Mouse (Mus musculus): ENCODE results near the gene Hdgf.
"Not testable (repeated sequence)": the region's sequence is repeated elsewhere in the genome, so short reads cannot be mapped to it uniquely, and the experiment has no call there.

Hdgf gene

GRCm38 (mm10) chr3:87905880-87906485 lies at the start of gene Hdgf:
Gene Hdgf (plus strand): TSS chr3:87906321.
- peak; percentile 91 for DNase-seq

DNA sequence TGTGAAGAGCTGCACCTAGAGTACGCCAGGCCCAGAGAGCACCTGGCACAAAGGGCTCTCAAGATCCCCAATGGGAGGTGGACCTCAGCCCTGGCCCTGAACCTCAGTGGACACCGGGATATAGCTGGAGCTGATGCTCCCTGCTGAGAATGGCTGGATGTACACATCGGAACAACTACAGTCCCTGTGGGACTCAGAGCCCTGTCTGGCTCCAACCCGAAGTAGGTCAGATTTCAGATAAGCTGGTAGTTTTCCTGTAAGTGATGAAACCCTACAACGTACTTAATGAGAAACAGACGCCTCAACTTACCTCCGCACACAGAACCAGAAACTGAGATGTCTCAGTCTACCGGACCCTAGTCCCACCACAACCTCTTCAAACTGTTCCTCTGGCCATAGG lies 48.5 kb upstream of the Hdgf start:
- DNase-seq = no peak

GRCm38 (mm10) chr3:87859813-87860212 lies 46.3 kb upstream of the Hdgf start:
- peak in 1 of 2 experiments; percentile 40 for DNase-seq

DNA sequence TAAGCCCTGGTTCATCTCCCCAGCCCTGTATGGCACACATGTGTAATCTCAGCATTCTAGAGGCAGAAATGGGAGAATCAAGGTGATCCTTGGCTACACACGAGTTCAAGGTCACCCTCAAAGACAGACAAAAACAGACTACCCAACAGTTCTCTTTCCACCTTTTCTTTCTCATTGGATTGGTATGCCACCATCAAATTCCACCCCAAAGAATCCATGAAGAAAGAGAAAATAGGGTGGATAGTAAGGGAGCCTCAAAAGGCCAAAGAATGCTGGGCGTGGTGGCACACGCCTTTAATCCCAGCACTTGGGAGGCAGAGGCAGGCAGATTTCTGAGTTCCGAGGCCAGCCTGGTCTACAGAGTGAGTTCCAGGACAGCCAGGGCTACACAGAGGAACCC lies 42.0 kb upstream of the Hdgf start:
- not testable (repeated sequence) for DNase-seq

GRCm38 (mm10) chr3:87877730-87878129 lies 28.4 kb upstream of the Hdgf start:
- no peak for DNase-seq

GRCm38 (mm10) chr3:87884291-87884690 lies 21.8 kb upstream of the Hdgf start:
- no peak for DNase-seq

DNA sequence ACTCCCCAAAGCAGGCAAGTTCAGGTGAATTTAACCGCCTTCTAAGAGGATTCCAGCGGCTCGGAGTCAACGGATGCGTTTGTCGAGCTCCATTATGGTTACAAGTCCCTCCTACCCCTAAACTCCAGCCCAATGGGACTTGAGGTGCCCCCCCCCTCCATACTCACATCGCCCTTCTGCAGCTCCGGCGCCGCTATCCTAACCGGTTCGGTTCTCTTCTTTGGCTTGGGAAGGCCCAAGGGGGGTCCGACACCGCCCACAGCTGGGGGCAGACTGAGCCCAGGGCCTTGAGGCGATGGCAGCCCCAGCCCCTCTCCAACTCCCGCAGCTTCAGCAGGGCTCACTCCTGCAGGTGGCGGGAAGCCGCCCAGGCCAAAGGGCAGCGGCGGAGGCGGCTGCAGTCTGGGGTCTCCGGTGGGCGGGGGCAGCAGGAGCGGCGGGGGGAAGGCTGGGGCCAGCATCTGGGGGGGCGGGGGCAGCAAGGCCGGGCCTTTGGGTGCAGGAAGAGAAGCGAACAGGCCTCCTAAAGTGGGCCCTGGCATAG lies 21.3 kb upstream of the Hdgf start:
- DNase-seq = peak; percentile 49 to 51

GRCm38 (mm10) chr3:87885281-87886003 lies 20.7 kb upstream of the Hdgf start, which contains the start of gene Prcc:
Gene Prcc (minus strand): TSS chr3:87885608.
- peak; percentile 83 to 95 for DNase-seq

DNA sequence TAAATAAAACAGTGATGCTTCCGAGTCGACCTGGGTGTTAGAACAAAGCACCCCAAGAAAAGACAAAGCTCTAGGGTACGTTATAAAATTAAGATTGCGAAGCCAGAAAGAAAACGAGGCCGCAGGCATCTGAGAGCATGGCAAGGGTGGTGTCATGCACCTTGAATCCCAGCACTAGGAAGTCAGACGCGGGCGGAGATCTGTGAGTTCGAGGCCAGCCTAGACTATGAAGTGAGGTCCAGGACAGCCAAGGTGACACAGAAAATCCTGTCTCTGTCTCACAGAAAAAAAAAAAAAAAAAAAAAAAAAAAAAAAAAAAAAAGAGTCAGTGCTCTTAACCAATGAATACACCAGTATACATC lies 20.1 kb upstream of the Hdgf start:
- peak in 1 of 2 experiments; percentile 32 for DNase-seq

DNA sequence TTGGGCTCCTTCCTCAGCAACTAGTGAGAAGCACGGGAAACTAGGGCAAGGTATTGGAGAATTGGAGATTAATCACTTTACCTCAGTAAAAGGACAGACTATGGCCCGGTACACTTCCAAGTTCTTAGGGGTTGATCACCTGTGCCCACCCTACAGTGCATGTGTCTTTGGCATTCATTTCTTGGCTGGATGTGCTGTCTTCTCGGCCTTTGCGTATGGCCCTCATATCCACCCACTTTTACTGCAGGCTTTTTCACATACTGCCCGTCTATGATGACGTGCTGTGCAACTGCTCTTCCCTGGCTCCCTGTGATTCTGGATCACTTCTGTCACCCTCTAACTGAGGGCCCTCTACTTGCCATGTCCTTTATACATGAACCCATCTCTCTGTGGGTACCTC lies 19.7 kb upstream of the Hdgf start:
- DNase-seq = no peak

DNA sequence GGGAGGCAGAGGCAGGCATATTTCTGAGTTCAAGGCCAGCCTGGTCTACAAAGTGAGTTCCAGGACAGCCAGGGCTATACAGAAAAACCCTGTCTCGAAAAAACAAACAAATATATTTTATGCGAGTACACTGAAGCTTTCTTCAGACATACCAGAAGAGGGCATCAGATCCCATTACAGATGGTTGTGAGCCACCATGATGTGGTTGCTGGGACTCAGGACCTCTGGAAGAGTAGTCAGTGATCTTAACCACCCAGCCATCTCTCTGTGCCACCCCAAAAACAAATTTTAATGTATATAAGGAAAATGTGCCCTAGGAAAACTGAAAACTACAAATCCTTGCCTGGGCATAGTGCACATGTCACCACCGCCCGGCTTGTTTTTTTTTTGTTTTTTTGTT lies 18.7 kb upstream of the Hdgf start:
- not testable (repeated sequence) for DNase-seq

GRCm38 (mm10) chr3:87891481-87891880 lies 14.6 kb upstream of the Hdgf start:
- DNase-seq = no peak

DNA sequence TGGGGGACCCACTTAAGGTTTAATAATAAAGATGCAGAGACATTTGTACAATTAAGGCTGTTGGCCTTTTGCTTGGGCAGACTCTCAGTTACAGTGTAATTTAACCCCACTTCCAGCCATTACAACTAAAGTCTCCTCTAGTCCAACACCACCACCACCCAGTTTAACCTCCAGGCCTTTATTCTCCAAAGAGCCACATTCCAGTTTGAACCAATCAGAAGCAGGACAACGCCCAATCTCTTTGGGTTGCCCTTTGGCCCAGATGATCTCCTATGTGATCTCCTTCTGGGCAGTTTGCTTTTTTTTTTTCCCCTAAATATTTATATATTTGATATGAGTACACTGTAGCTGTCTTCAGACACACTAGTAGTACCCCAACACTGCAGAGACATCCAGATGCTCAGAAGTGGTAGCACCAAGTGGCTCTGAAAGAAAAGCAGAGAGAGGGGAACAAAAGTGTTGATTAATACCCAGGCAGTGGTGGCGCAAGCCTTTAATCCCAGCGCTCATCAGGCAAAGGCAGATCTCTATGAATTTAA lies 12.7 kb upstream of the Hdgf start:
- no peak for DNase-seq

DNA sequence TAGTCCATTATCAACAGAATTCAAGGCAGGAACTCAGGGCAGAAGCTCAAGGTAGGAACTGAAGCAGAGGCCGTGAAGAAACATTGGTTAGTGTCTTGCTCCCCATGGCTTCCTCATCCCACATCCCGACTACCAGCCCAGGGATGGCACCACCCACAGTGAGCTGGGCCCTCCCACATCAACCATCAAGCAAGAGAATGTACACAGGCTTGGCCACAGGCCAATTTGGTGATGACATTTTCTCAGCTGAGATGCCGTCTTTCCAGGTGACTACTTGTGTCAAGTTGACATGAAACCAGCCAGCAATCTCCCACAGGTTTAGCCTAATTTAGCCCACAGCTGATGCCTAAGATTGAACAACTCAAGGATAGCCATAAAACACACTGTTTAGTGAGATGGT lies 6.9 kb upstream of the Hdgf start:
- DNase-seq = no peak

- DNase-seq = no peak
These were observed 6.3 kb upstream of the Hdgf start for GRCm38 (mm10) chr3:87899776-87900175.

GRCm38 (mm10) chr3:87901036-87901624 lies 5.0 kb upstream of the Hdgf start:
- no peak for DNase-seq

DNA sequence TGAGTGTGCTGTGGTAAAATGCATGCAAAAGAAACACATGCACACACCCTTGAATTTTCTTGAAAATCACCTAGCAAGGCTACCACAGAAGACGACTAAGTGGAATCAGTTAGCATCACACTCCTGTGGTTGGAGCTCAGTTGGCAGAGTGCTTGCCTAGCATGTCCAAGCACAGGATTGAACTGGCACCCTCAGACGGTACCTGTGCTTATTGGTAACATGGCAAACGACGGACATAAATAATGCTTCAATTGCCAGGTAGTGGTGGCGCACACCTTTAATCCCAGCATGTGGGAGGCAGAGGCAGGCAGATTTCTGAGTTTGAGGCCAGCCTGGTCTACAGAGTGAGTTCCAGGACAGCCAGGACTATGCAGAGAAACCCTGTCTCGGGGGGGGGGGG lies 4.2 kb upstream of the Hdgf start:
- DNase-seq = not testable (repeated sequence)

DNA sequence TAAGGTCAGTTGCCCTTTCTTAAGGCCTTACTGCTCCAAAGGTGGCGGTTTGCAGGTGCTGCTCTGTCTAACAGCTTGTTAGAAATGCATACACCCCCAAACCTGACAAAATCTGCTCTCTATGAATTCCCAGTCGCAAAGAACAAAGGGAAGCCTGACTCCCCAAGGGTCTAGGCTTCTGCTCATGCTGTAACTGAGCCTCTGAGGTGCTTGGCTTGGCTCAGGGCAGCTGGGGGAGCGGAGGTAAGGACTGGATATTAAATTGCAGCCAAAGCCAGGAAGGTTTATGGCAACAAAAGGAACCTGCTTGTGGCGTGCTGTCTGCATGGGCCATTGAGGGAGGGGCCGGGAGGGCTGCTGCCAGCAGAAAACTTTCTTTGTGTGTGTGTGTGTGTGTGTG lies 2.3 kb upstream of the Hdgf start:
- no peak for DNase-seq

- peak; percentile 20 to 35 for DNase-seq
These were observed 470 bp downstream of the Hdgf start for GRCm38 (mm10) chr3:87906601-87906980.

GRCm38 (mm10) chr3:87906981-87907857 lies 1.1 kb downstream of the Hdgf start:
- peak in 1 of 2 experiments; percentile 29 for DNase-seq

DNA sequence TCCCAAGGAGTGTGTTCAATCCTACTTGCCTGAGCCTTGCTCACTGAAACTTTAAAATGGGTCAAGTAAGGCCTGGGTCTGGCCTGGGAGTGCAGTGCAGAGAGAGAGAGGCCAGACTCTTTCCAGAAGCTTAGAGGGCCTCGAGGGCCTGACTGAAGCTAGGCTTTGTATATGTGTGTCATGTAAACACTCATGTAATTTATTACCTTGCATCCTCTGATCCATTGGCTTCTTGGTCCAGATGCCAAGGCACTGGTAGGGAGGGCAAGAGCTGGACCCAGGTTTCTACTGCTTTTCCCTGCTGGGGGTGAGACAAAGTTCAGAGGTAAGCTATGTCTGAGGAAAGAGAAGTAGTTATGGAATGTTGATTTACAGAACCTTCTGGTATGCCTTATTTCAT lies 1.8 kb downstream of the Hdgf start:
- no peak for DNase-seq

GRCm38 (mm10) chr3:87909381-87909780 lies 3.3 kb downstream of the Hdgf start:
- no peak for DNase-seq

- no peak for DNase-seq
These were observed 3.8 kb downstream of the Hdgf start for GRCm38 (mm10) chr3:87909874-87910273.
